Mouse (Mus musculus) small intestine, adult 2 months (tissue): ENCODE measurements around the gene Gm26602. TPM values are rescaled to one million over a fixed set of nuclear protein-coding genes. Genes with fewer than 3 reads are reported as not detected.
"Not testable (repeated sequence)": the region's sequence is repeated elsewhere in the genome, so short reads cannot be mapped to it uniquely, and the experiment has no call there.

ENCODE experiments used
- H3K27ac ChIP-seq: fragments of 200-500 bp; 2 replicates; pipeline ENCODE4 v1.5.1; 2012; ENCODE audit warnings: low read depth, low read length, control low read depth, inconsistent platforms; ENCODE audit not compliant: insufficient read depth
- H3K27me3 ChIP-seq: fragments of 200-500 bp; 2 replicates; pipeline ENCODE4 v1.6.1; 2012; ENCODE audit warnings: mild to moderate bottlenecking, moderate library complexity, low read length, inconsistent platforms; ENCODE audit not compliant: control insufficient read depth, insufficient read depth
- H3K36me3 ChIP-seq: fragments of 200-500 bp; 2 replicates; pipeline ENCODE4 v1.6.1; 2012; ENCODE audit warnings: mild to moderate bottlenecking, low read length, control low read depth, inconsistent platforms; ENCODE audit not compliant: control insufficient read depth, insufficient read depth
- H3K4me1 ChIP-seq: fragments of 200-500 bp; 2 replicates; pipeline ENCODE4 v1.6.1; 2012; ENCODE audit warnings: low read length, inconsistent platforms, mixed read lengths; ENCODE audit not compliant: control insufficient read depth, insufficient read depth, insufficient read length
- H3K4me3 ChIP-seq: fragments of 200-500 bp; 2 replicates; pipeline ENCODE4 v1.5.1; 2012; ENCODE audit warnings: low read depth, mild to moderate bottlenecking, control low read depth, inconsistent platforms, low read length, moderate library complexity
- CTCF ChIP-seq: fragments of 200-500 bp; IDR thresholded peaks from 2 replicates; pipeline ENCODE4 v1.5.1; 2012; ENCODE audit warnings: low read depth, mild to moderate bottlenecking, control low read depth, inconsistent platforms, low read length, moderate library complexity, mixed read lengths; ENCODE audit not compliant: insufficient replicate concordance, insufficient read length; ENCODE audit errors: extremely low read depth
- POLR2A ChIP-seq: fragments of 200-500 bp; IDR thresholded peaks from 2 replicates; pipeline ENCODE4 v1.6.1; 2012; ENCODE audit warnings: low read depth, mild to moderate bottlenecking, control low read depth, inconsistent platforms, low read length, moderate library complexity
- WGBS: fragments of 180-500 bp; shearing (Covaris S2); methylation state at CpG from one replicate; pipeline ENCODE4 v1.1.7; 2018; 5-methylcytosine and 5-hydroxymethylcytosine counted together
- polyA plus RNA-seq: library from polyadenylated mRNA; depleted of rRNA; stranded (reverse); fragments of >200 nt; gene quantifications from 2 replicates; pipeline ENCODE4 v1.2.3, GENCODE M21; 2012

Gm26602 gene
- polyA plus RNA-seq, 1 experiment, result not detected

DNA sequence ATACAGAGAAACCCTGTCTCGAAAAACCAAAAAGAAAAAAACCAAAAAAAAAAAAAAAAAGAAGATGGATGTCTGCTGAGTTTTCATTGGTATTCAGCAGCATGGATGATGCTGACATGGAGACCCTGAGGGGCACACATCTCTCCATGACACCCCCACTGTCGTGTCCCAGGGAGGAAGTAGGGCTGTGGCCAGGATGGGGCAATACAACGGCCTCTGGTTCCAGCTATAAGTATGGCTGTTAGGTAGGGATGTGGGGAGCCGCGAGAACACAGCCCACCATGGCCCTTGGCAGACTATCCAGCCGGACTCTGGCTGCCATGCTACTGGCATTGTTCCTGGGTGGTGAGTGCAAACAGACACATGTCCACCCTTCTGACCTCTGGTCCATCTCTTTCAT lies 24.6 kb upstream of the Gm26602 start, which contains the start of gene Elane:
Elane (plus strand) TSS at position 194 of the 400 bp plus-strand sequence.
- H3K27ac ChIP-seq, result no peak within 1 kb of the TSS
- H3K4me1 ChIP-seq, result peaks cover 8% of the 10 kb centered on the region
- WGBS, result 71% methylated on average over 6 of the region's 6 CpGs
- H3K36me3 ChIP-seq, result no peaks in the 10 kb centered on the region
- TF ChIP-seq POLR2A, result no peak
- no peak for TF ChIP-seq CTCF
- H3K27me3 ChIP-seq, result 0 out of 2 replicates have a peak, but pooled peaks cover 3% of the 10 kb centered on the region
- H3K4me3 ChIP-seq, result no peak within 1 kb of the TSS

DNA sequence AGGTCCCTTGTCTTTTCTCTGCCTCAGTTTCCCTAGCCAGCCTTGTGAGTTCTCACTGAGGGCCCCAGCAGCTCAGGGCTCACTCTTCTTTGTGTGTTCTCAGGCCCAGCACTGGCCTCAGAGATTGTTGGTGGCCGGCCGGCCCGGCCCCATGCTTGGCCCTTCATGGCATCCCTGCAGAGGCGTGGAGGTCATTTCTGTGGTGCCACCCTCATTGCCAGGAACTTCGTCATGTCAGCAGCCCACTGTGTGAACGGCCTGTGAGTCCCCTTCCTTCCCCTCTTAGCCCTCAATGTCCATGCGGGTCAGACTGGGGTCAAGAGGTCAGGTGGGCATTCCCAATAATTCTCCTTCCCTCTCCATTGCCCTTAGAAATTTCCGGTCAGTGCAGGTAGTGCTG lies 24.0 kb upstream of the Gm26602 start:
- TF ChIP-seq POLR2A (no peak), CTCF (no peak)
- Histone ChIP-seq H3K4me1 (peaks cover 8% of the 10 kb centered on the region), H3K4me3 (no peak overlapping the region), H3K27me3 (0 out of 2 replicates have a peak, but pooled peaks cover 3% of the 10 kb centered on the region), H3K36me3 (no peaks in the 10 kb centered on the region), H3K27ac (no peak overlapping the region)
- 84% methylated on average over 8 of the region's 8 CpGs for WGBS

DNA sequence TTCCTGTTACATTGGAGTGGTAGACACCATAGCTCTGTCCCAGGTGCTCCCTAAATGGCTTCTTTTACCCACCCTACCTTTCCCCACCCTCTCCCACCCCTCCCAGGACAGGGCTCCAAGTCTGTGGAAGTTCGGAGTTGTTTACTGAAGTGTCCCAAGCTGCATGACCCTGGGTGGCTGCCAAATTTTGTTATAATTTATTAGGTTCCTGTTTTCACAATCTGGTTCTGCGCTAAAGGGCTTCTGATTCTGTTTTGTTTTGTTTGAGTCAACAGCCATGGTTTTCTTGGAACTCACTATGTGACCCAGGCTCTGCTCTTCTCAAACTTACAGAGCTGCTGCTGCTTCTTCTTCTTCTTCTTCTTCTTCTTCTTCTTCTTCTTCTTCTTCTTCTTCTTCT lies 21.3 kb upstream of the Gm26602 start:
- H3K27ac ChIP-seq, result no peak overlapping the region
- TF ChIP-seq POLR2A (no peak), CTCF (no peak)
- H3K36me3 ChIP-seq, result no peaks in the 10 kb centered on the region
- H3K4me3 ChIP-seq, result no peak overlapping the region
- no peaks in the 10 kb centered on the region for H3K4me1 ChIP-seq
- WGBS, result 15% methylated on average over 2 of the region's 2 CpGs
- H3K27me3 ChIP-seq, result no peaks in the 10 kb centered on the region

DNA sequence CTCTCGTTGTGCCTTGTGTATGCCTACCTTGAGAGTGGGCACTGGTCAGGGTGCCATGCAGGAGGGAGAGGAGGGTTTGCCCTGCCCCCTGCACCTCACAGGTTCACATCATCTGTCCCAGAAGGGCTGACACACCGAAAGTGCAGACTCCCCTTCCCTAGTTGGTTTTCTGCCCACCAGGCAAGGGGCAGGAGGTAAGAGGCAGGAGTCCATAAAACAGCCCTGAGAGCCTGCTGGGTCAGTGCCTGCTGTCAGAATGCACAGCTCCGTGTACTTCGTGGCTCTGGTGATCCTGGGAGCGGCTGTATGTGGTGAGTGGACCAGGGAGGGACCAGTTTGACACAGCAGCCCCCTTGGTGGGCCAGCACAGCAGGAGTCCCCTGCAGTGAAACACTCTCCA lies 20.0 kb upstream of the Gm26602 start, which contains the start of gene Cfd:
Cfd (plus strand) TSS at position 184 of the 400 bp plus-strand sequence.
- no peaks in the 10 kb centered on the region for H3K4me1 ChIP-seq
- no peaks in the 10 kb centered on the region for H3K27me3 ChIP-seq
- TF ChIP-seq POLR2A, result no peak
- no peak for TF ChIP-seq CTCF
- no peak within 1 kb of the TSS for H3K27ac ChIP-seq
- H3K36me3 ChIP-seq, result peaks cover 4% of the 10 kb centered on the region; the same call in 1 of the 2 replicates
- 48% methylated on average over 5 of the region's 5 CpGs for WGBS
- H3K4me3 ChIP-seq, result no peak within 1 kb of the TSS

DNA sequence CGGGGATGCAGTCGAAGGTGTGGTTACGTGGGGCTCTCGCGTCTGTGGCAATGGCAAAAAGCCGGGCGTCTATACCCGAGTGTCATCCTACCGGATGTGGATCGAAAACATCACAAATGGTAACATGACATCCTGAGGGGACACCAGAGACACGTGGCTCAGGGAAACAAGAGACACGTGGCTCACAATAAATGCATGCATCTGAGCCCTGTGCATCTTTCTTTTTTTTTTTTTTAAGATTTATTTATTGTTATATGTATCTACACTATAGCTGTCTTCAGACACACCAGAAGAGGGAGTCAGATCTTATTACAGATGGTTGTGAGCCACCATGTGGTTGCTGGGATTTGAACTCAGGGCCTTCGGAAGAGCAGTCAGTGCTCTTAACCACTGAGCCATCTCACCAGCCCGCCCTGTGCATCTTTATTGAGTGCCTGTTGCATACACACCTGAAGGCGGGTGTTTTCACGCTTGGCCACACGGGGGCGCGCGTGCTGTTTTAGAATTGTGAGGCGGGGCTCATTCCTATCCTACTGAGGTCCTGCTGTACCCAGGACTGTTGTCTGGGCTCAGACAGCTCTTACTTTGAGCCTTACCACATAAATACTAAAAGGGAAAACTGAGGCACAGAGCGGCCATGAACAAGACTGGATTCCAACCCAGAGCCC lies 18.1 kb upstream of the Gm26602 start:
- peak; percentile 77 for TF ChIP-seq CTCF
- not testable (repeated sequence) for H3K4me1 ChIP-seq, H3K27ac ChIP-seq, H3K27me3 ChIP-seq, H3K4me3 ChIP-seq
- WGBS, result 38% methylated on average over 22 of the region's 22 CpGs
- H3K36me3 ChIP-seq, result peaks cover 11% of the 10 kb centered on the region; the same call in 1 of the 2 replicates

DNA sequence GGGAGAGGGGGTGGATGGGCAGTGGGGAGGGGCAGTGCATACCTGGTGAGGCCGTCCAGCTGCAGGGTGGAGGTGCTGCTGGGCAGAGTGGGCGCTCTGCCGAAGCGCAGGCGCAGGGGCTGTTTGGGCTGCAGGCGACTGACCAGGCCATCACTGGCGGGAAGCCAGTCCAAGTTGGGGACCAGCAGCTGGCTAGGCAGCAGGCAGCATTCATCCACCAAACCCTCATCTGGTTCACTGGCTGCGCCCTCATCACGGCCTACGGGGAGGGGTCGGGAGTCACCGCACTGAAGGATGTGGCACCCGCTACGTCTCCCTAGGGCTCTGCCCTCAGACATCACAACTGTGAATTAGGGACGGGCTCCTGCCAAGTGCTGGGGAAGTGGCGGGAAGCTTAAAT lies 14.3 kb upstream of the Gm26602 start:
- Histone ChIP-seq H3K4me1 (peaks cover 9% of the 10 kb centered on the region), H3K36me3 (peaks cover 12% of the 10 kb centered on the region; the same call in 1 of the 2 replicates), H3K27ac (no peak overlapping the region), H3K4me3 (no peak overlapping the region), H3K27me3 (no peaks in the 10 kb centered on the region)
- WGBS, result 89% methylated on average over 16 of the region's 16 CpGs
- TF ChIP-seq POLR2A, result no peak
- no peak for TF ChIP-seq CTCF

DNA sequence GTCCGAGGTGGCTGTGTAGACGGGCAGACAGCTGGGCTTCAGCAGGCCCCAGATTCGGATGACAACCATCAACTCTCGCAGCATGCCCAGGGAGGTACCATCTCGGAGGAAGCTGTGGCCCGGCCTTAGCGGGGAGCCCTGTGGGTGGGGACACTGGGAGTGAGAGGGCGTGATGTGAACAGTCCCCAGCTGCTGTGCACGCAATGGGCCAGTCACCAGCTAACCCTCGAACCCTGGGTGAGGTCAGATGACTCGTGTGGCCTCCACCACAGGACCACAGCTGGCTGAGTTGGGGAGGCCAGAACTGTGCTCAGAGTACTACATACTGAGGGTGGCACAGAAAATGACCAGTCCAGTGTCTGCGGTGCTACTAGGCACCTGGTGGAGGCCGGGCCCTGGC lies 13.8 kb upstream of the Gm26602 start:
- Histone ChIP-seq H3K4me1 (peaks cover 9% of the 10 kb centered on the region), H3K27ac (no peak overlapping the region), H3K4me3 (no peak overlapping the region), H3K27me3 (no peaks in the 10 kb centered on the region), H3K36me3 (peaks cover 12% of the 10 kb centered on the region; the same call in 1 of the 2 replicates)
- TF ChIP-seq CTCF (no peak), POLR2A (no peak)
- 83% methylated on average over 13 of the region's 13 CpGs for WGBS
